Mouse (Mus musculus) frontal cortex, postnatal 10 days (tissue): ENCODE measurements at regions not wholly inside any gene's neighbourhood (a gene's known extent, or its start where the extent isn't known, plus 50 kb on each side); places are given as distances from the start of the nearest gene placed in this dataset.
A peak's percentile ranks its signal among the peaks of the same experiment; 100 is the strongest.
"Not testable (repeated sequence)": the region's sequence is repeated elsewhere in the genome, so short reads cannot be mapped to it uniquely, and the experiment has no call there.

Source experiments
- DNase-seq, 2 experiments: peaks; one replicate each; pipeline ENCODE4 v3.0.0; 2022; ENCODE audit warnings: low spot score in 2 of 2, mixed read lengths in 1 of 2

DNA sequence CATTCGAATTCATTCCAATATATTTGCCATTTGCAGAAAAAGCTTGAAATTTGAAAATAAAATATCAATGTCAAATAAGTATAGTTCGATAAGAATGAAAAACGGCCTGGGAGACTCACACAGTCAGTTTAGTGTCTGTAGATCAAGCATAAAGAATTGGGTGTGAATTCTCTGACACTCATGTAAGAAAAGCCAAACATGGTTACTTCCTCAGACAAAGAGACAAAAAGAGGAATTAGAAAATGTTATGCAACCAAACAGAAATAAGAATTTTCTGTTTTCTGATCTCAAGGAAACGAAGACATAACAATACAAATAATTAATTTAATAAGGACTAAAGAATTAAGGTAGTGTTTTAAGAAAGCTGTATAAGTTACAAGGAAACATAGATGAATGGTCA lies 113.7 kb upstream of the Egfr start:
- no peak for DNase-seq

DNA sequence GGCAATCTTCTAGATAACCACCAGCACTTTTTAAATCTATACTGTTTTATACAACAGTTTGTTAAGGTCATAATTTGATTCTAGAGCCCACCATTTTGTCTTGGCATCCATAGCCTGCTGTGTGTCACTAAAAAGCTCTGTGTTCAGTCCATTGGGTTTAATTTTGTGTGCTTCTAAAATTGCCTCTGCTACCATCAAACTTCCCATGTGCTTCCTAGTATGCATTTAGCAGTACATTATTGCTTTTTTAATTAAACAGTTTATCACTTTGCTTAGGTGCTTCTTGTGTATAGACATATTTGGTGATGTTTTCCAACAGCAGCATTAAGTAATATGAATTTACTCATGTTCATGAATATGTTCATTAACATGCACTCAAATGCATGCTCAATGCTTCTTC lies 102.4 kb upstream of the Egfr start:
- DNase-seq = no peak

DNA sequence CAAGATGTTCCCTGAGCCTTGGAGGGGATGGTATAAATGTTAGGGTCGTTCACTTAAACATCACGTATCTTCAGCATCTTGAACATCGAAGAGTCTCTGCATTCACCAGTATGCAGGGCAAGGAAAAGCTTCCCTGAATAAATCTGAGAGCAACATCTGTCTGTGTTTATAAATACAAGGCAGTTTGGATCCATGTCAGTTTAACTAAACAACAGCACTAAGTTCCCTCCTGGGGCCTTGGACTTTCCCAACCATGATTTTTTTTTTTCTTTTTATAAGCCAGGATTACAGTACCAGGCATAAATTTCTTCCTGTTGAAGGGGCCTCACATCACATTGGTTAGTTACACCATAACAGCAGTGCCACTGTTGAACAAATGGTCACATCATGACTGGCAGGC lies 88.2 kb upstream of the Egfr start:
- DNase-seq = no peak

DNA sequence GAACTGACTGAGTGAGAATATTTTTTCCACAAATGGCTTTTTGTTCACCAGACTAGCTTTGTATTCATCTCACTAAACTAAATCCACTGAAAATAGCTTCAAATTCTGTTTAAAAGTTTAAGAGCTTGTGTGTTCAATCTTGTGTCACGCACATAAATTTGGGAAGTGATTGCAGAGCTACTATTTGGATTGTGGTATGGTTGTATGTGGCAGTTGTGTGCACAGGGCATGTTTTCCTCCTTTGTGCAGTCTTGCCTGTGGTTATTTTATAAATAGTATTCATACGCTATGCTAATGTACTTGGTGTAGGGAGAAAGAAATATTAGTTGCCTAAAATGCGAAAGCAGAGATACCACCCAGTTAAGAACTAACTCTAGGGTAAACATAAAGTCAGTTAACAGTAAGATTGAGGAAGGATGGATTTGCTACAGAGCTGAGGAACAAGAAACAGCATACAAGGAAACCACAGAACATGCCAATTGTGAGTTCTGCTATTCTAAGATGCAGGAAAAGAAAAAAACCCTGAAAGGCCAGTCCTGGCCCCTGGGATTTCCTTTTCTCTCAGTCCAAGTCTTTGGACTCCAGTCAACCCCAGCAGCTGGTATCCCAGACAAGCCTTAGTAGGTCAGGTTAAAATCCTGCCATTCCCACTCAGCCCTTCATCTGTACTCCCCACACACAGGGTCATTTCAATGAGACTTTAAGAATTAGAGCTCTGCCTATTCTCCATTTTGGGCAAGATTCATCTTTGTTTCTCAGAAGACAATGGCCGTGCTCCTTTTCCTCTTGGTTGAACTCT lies 82.4 kb upstream of the Egfr start:
- peak; percentile 8 to 9 for DNase-seq

DNA sequence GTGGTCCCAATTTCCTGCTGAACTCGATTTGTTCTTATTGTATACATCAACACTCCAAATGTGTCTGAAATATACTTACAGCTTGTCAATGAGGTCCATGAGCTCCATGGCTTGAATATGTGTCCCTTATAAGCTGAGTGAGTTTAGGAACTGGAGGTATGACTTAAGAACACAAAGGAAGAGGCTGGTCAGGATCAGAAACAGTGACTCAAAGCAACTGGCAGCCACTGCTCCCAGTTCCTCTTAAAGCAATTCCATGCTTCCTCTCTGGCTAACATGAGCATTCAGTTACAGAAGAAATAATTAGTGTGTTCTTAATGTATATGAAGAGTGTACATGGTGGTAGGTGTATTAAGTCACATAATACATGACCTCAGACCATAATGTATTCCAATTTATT lies 81.7 kb upstream of the Egfr start:
- no peak for DNase-seq

DNA sequence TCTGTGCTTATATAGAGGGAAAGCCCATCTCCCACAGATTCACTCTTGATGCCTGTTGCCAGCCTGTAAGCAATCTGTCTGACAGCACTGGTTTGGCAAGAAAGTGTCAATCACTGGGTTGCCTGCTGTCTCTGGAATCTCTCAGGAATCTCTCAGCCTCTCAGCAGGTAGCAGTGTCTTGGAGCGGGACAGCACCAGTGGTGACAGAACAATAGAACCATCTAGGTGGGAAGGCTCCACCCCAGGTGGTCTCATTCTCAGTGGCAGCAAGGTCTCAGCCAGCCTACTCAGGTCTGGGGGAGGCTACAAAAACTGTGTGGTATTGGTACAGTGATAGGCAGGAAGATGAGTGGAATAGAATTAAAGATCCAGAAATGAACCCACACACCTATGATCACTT lies 76.1 kb upstream of the Egfr start:
- not testable (repeated sequence) for DNase-seq

DNA sequence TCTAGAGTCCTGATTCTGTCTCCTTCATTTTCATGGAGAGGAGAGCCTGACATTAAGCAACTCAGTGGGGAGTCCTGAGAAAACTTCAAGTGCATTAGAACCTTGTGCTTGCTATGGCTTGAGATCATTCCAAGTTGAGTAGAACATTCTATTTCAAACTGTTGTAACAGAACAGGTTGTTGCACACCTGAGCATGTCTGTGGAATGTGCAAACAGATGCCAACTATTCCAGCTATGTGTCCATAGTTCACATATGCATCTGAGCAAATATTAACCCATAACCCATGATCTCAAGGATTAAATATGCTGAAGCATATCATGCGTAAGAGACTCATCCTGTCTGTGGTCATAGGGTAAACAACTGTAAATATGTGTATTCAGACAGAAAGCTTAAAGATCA lies 68.5 kb upstream of the Egfr start:
- DNase-seq = no peak

DNA sequence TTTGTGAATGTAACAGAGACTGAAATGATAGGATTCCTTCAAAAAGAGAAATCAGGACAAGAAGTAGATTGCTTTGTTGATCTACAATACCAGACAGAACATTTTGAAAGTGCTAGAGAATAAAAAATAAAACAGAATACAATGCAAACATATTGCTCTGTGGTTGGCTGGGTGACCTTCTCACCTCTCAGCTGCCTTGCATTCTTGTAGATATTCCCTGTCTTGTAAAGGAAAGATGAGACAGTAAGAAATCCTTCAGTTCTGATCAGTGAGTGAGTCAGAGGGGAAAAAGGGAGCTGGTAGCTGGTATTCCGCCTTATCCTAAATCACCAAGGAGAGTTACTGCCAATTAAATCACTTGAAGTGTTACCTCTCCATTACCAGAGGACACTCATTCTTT lies 56.4 kb upstream of the Egfr start:
- no peak for DNase-seq

DNA sequence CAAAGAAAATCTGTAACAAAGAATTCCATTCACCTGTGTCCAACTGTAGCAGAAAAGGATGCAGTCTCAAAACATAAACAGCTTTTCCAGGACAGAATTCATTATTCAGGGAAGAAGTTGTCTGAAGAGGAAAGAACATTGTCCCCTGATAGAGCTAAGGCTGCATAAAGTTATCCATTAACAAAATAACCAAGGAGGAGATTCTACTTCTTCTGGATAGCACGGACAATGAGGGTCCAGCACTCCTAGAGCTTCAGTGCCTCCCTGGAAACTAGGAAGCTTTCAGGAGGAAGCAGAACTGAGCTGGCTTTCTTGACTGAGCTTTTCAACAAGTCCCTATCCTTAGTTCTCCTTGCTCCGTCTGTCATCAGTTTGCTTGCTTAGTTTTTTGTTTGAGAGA lies 55.2 kb upstream of the Egfr start:
- no peak for DNase-seq

DNA sequence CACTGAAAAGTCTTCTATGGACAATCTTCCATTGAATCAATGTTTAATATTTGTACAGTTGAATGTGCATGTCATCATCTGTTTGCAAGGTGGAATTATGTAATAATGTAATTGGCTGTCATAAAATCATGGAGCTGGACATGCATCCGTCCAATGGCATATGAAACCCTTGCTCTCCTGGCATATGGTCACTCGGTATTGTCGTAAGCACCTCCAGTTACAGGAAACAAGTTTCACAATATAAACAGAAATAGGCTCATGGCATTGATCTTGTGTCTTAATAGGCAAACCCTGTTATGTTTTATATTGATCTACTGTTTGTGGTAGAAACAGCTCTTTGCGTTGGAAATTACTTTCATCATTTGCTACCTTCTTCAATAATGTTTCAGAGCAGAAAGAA lies 50.2 kb upstream of the Egfr start:
- DNase-seq = no peak
